Mouse (Mus musculus): Measurements from ENCODE around the gene Fxyd5. TPM values are rescaled to one million over a fixed set of nuclear protein-coding genes. Genes with fewer than 3 reads are reported as not detected.

Gene Fxyd5
- total RNA-seq, 4 experiments from 2014 or later: 53.1 to 81.6 (median 58.8) TPM

GRCm38 (mm10) chr7:31040281-31041022 is 1.8 kb downstream of the Fxyd5 start:
- no peak for DNase-seq

GRCm38 (mm10) chr7:31039011-31039410 is 3.3 kb downstream of the Fxyd5 start:
- no peak for DNase-seq

- DNase-seq: no peak
Measured at GRCm38 (mm10) chr7:31037675-31038074, 4.6 kb downstream of the Fxyd5 start.

- no peak for DNase-seq
Measured at GRCm38 (mm10) chr7:31036917-31037316, 5.4 kb downstream of the Fxyd5 start.

GRCm38 (mm10) chr7:31035291-31035690 is 7.0 kb downstream of the Fxyd5 start:
- DNase-seq: no peak

- no peak for DNase-seq
Measured at GRCm38 (mm10) chr7:31034789-31035188, 7.5 kb downstream of the Fxyd5 start.

GRCm38 (mm10) chr7:31033409-31034165 is 8.7 kb downstream of the Fxyd5 start:
- no peak for DNase-seq

GRCm38 (mm10) chr7:31031731-31032130 is 10.6 kb downstream of the Fxyd5 start:
- no peak for DNase-seq

GRCm38 (mm10) chr7:31030717-31031116 is 11.6 kb downstream of the Fxyd5 start:
- DNase-seq: no peak

- DNase-seq: no peak
Measured at GRCm38 (mm10) chr7:31028609-31029008, 13.7 kb downstream of the Fxyd5 start.

- DNase-seq: no peak
Measured at GRCm38 (mm10) chr7:31017104-31017901, 25.0 kb downstream of the Fxyd5 start.

- no peak for DNase-seq
Measured at GRCm38 (mm10) chr7:31012971-31013370, 29.3 kb downstream of the Fxyd5 start.

GRCm38 (mm10) chr7:31008889-31009288 is 33.4 kb downstream of the Fxyd5 start:
- no peak for DNase-seq

GRCm38 (mm10) chr7:31008175-31008574 is 34.1 kb downstream of the Fxyd5 start:
- DNase-seq: no peak

- DNase-seq: no peak
Measured at GRCm38 (mm10) chr7:31007775-31008174, 34.5 kb downstream of the Fxyd5 start.

- peak; percentile 29 for DNase-seq
Measured at GRCm38 (mm10) chr7:31002650-31003049, 39.6 kb downstream of the Fxyd5 start.

- peak; percentile 73 for DNase-seq
Measured at GRCm38 (mm10) chr7:31000505-31001020, 41.7 kb downstream of the Fxyd5 start.

- no peak for DNase-seq
Measured at GRCm38 (mm10) chr7:30996491-30996890, 45.8 kb downstream of the Fxyd5 start.

GRCm38 (mm10) chr7:30993986-30994385 is 48.3 kb downstream of the Fxyd5 start:
- no peak for DNase-seq

GRCm38 (mm10) chr7:30992148-30992547 is 50.1 kb downstream of the Fxyd5 start:
- DNase-seq: no peak

GRCm38 (mm10) chr7:30988519-30989162 is 53.6 kb downstream of the Fxyd5 start:
- peak; percentile 62 for DNase-seq

- no peak for DNase-seq
Measured at GRCm38 (mm10) chr7:30985357-30985756, 56.9 kb downstream of the Fxyd5 start.
